Mouse (Mus musculus): ENCODE data around the gene Efcab11. TPM values are rescaled to one million over a fixed set of nuclear protein-coding genes. Genes with fewer than 3 reads are reported as not detected.

Gene Efcab11
- total RNA-seq, 2 experiments from 2014 or later: 0.55 TPM; not detected in 1

DNA sequence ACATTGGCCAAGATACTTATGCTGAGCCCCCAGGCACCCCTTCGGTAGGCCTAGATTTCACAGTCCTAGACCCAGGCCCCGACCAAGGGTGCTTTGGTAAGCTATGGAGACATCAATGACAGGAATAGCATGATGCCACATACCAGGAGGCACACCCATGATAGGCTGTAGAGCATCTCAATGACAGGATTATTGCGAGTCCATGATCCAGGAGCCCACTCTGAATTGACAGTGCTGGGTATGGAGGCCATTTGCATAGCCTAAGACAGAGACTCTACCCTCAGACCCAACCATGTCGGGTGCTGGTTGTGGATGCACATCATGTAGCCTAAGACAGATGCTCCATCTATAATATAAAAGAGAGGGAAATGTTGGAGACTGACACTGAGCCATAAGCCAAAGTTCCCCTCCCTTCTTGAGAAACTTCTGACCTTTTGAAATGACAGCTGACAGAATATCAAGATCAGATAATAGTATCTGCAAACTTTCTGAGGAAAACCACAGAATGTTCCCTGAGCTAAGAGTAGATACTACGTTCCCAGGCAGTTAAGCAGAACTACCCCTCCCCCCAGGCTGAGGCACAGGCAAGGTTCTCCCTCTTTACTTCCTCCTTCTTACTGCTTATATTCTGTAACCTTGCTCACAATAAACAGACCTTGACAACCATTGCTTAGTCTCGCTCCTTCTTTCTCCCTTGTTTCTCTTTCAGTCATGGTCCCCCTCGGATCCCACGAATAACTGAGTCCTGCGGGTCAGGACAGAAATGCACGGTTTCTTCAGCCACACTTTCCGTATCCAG, 237.5 kb downstream of the Efcab11 start:
- DNase-seq (ENCODE audit: low spot score in 2 of 2): no peak
- intact Hi-C loops (cut with DNase I): no loop called here

DNA sequence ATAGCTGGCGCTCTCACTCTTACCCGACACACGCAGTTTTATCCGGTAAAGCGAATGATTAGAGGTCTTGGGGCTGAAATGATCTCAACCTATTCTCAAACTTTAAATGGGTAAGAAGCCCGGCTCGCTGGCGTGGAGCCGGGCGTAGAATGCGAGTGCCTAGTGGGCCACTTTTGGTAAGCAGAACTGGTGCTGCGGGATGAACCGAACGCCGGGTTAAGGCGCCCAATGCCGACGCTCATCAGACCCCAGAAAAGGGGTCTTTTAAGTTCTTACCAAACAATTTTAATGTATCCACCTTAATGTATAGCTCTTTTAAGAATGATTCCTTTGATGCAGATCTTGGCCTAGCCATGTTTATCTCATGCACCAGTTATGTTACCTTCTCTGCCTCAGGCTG, 238.8 kb downstream of the Efcab11 start:
- DNase-seq (ENCODE audit: low spot score in 2 of 2): peak; percentile 78 to 84
- intact Hi-C loops (cut with DNase I): no loop called here

- intact Hi-C loops (cut with DNase I): no loop called here
- no peak for DNase-seq (ENCODE audit: low spot score in 2 of 2)
Observed at GRCm38 (mm10) chr12:99644966-99645365, 239.3 kb downstream of the Efcab11 start.

Other genes with a start within 250 kb of the Efcab11 start
- 10 to 100 TPM; 24.6 to 25.0 TPM for gene Tdp1, start 78 bp upstream of the Efcab11 start, total RNA-seq (2021)
- 1 to 10 TPM; 5.9 to 7.2 TPM for gene Kcnk13, start 80.1 kb upstream of the Efcab11 start, total RNA-seq (2021)
- 100 to 1,000 TPM; 191 to 202 TPM for gene Psmc1, start 225.7 kb upstream of the Efcab11 start, total RNA-seq (2021)

All from left cerebral cortex, postnatal 25 days (tissue).